Mouse (Mus musculus): ENCODE results near the gene Ccin.

- TF ChIP-seq CTCF (IDR thresholded peaks at IDR 0.05; ENCODE audit: low read depth) (no peak), EP300 (IDR thresholded peaks at IDR 0.05; ENCODE audit: low read depth) (no peak)
These were observed 23.6 kb upstream of the Ccin start for GRCm38 (mm10) chr4:43959523-43960179.

Data from liver, postnatal 0 days (tissue).